Mouse (Mus musculus): ENCODE results near the gene Tmem237. TPM values are rescaled to one million over a fixed set of nuclear protein-coding genes. Genes with fewer than 3 reads are reported as not detected.

Gene Tmem237
- polyA plus RNA-seq, 1 experiment from 2014 or later: 30.5 TPM

DNA sequence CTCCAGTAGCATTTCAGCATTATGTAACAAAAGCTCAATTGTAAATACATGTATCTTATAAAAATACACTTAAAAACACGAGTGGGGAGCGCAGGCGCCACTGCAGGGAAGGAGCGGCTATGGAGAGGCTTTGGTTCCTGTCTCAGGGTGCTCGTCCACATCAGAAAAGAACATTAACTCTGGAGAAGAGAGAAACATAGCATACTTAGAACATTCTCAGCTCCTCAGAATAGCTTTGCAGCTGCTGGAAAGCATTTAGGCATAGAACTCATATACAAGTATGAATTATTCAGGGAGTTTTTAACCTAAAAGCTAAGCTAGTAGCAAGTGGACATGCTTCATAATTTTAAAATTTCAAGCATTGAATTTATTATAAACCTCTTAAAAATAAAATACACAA is 19.2 kb downstream of the Tmem237 start:
- 88% methylated on average over 5 of the region's 5 CpGs for WGBS
- H3K4me1 ChIP-seq: no peaks in the 10 kb centered on the region
- H3K27me3 ChIP-seq: no peaks in the 10 kb centered on the region
- ATAC-seq (ENCODE audit: insufficient number of reproducible peaks, low FRiP score, low TSS enrichment, low read depth): no peak
- H3K27ac ChIP-seq (replicated peaks): no peak overlapping the region
- H3K9ac ChIP-seq: no peak overlapping the region
- no peaks in the 10 kb centered on the region for H3K9me3 ChIP-seq (replicated peaks)
- H3K4me3 ChIP-seq (replicated peaks): no peak overlapping the region
- no peak overlapping the region for H3K4me2 ChIP-seq (replicated peaks)
- peaks cover 16% of the 10 kb centered on the region for H3K36me3 ChIP-seq

DNA sequence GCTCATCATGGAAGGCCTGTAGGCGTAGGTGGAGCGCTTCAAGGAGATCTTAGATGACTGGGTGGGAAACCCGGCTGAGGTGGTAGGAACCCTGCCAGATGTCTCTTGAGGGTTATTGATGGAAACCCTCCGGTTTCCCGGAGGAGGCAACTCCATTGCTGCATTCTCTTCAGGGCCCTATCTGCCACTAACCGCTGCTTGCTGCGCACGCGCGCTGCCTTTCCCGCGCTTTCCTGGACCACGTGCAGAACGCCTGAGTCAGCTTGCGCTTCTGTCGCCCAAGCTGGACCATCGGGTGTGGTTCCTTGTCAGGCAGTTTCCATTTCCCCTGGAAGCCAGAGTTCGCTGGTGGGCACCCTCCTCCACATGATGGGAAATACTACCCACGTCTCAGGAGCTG is 25.5 kb downstream of the Tmem237 start, which contains the start of gene C2cd6:
C2cd6 (minus strand) TSS at position 196 of the 400 bp plus-strand sequence.
- no peak within 1 kb of the TSS for H3K4me3 ChIP-seq (replicated peaks)
- ATAC-seq (ENCODE audit: insufficient number of reproducible peaks, low FRiP score, low TSS enrichment, low read depth): no peak
- H3K36me3 ChIP-seq: no peaks in the 10 kb centered on the region
- H3K4me1 ChIP-seq: no peaks in the 10 kb centered on the region
- H3K27ac ChIP-seq (replicated peaks): no peak within 1 kb of the TSS
- no peak within 1 kb of the TSS for H3K9ac ChIP-seq
- H3K27me3 ChIP-seq: no peaks in the 10 kb centered on the region
- no peak within 1 kb of the TSS for H3K4me2 ChIP-seq (replicated peaks)
- H3K9me3 ChIP-seq (replicated peaks): no peaks in the 10 kb centered on the region
- 90% methylated on average over 19 of the region's 19 CpGs for WGBS

DNA sequence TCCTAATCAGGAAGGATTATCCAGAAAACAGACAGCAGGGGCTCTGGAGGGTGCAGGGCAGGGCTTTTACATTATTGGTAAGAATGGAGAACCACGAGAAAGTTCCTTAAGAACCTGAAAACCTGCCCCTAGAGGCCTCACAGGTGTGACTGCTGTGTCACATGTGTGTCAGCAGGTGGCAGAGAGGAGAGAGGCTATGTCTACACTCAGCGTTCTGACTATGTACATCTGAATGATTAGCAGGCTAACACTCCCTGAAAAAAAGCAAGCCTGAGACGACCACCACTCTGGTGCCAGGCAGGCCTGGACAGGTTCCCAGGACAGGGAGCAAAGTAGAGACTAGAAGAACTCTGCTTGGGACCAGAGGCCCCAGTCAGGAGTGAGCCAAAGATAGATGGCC is 49.3 kb downstream of the Tmem237 start:
- no peak for ATAC-seq (ENCODE audit: insufficient number of reproducible peaks, low FRiP score, low TSS enrichment, low read depth)
- WGBS: 24% methylated on average over 3 of the region's 3 CpGs
- Histone ChIP-seq H3K9ac (no peak overlapping the region), H3K4me1 (no peaks in the 10 kb centered on the region), H3K27me3 (no peaks in the 10 kb centered on the region), H3K4me3 (replicated peaks) (no peak overlapping the region), H3K36me3 (no peaks in the 10 kb centered on the region), H3K27ac (replicated peaks) (no peak overlapping the region), H3K9me3 (replicated peaks) (no peaks in the 10 kb centered on the region), H3K4me2 (replicated peaks) (no peak overlapping the region)

DNA sequence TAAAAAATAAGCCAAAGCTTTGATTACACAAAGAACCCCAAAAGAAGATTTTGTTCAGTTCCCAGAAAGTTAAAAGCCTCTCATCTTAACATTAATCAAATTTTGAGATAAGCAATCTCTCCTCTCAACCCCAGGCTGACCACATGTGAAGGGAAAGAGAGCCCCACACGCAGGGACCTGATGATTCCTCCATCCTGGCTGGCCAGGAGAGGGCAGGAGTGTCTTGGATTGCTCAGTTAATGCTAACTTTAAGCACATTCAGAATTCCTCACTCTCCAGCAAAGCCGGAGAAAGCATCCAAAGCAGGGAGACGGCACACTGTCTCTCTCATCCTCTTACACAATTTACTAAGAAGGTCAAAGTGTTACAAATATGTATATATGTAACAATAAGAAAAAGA is 52.2 kb downstream of the Tmem237 start:
- Histone ChIP-seq H3K27me3 (no peaks in the 10 kb centered on the region), H3K4me3 (replicated peaks) (no peak overlapping the region), H3K9me3 (replicated peaks) (no peaks in the 10 kb centered on the region), H3K36me3 (no peaks in the 10 kb centered on the region), H3K4me1 (no peaks in the 10 kb centered on the region), H3K9ac (no peak overlapping the region), H3K4me2 (replicated peaks) (no peak overlapping the region), H3K27ac (replicated peaks) (no peak overlapping the region)
- 8% methylated on average over 3 of the region's 3 CpGs for WGBS
- ATAC-seq (ENCODE audit: insufficient number of reproducible peaks, low FRiP score, low TSS enrichment, low read depth): no peak

DNA sequence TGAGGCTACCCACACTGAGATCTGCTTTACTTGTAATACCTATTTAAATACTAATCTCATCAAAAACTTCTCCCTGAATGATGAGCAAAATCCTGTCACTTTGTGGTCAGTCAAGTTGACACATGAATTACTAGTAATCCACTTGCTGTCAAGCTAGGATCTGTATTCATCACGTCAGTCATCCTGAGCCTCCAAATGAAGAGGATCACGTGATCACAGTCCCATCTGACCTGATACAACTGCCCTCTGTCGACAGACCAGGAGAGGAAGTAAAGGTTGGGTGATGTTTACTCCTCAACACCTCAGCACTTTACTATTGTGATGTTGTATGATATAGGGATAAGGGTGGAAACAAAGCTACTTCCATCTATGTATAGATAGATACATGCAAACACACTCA is 56.5 kb downstream of the Tmem237 start:
- no peaks in the 10 kb centered on the region for H3K27me3 ChIP-seq
- no peak overlapping the region for H3K4me3 ChIP-seq (replicated peaks)
- 50% methylated on average over 3 of the region's 3 CpGs for WGBS
- no peak overlapping the region for H3K9ac ChIP-seq
- no peaks in the 10 kb centered on the region for H3K4me1 ChIP-seq
- ATAC-seq (ENCODE audit: insufficient number of reproducible peaks, low FRiP score, low TSS enrichment, low read depth): no peak
- no peaks in the 10 kb centered on the region for H3K9me3 ChIP-seq (replicated peaks)
- no peak overlapping the region for H3K27ac ChIP-seq (replicated peaks)
- H3K4me2 ChIP-seq (replicated peaks): no peak overlapping the region
- no peaks in the 10 kb centered on the region for H3K36me3 ChIP-seq

DNA sequence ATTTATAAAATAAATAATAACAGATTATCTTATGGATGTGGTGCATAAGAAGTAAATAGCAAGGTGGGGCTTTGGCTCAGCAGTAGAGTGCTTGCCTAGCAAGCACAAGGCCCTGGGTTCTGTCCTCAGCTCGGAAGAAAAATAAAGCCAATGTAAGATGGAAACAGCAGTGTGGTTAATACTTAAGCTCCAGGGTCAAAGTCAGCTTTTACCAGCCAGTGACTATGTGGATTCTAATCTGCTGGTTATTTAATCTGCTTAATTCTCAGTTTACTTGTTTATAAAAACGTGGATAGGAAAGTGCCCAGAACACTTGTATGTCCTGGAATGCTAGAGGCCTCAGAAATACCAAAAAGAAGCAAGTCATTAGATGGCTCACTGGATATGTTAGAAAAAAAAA is 63.3 kb downstream of the Tmem237 start:
- 65% methylated on average over 2 of the region's 2 CpGs for WGBS
- Histone ChIP-seq H3K4me3 (replicated peaks) (no peak overlapping the region), H3K36me3 (no peaks in the 10 kb centered on the region), H3K27ac (replicated peaks) (no peak overlapping the region), H3K9ac (no peak overlapping the region), H3K4me1 (no peaks in the 10 kb centered on the region), H3K9me3 (replicated peaks) (no peaks in the 10 kb centered on the region), H3K4me2 (replicated peaks) (no peak overlapping the region), H3K27me3 (no peaks in the 10 kb centered on the region)
- ATAC-seq (ENCODE audit: insufficient number of reproducible peaks, low FRiP score, low TSS enrichment, low read depth): no peak

DNA sequence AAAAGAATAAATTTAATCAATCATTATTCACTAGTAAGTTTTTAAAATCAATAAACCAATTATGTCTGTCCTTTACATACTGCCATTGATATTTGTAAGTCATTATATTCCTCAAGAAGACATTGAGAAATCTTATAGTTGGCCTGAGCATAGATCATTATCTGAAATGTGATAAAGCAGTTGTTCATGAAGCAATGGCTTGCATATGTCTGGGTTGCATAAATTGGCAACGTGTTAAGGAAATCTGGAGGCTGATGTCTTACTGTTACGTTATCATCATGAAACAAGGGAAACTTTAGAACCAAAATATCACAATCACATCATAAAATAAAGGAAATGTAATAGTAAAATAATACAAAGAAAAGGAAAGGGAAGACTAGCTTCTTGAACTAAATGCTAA is 68.9 kb downstream of the Tmem237 start:
- no peak overlapping the region for H3K9ac ChIP-seq
- H3K4me2 ChIP-seq (replicated peaks): no peak overlapping the region
- no peaks in the 10 kb centered on the region for H3K9me3 ChIP-seq (replicated peaks)
- no peak overlapping the region for H3K27ac ChIP-seq (replicated peaks)
- no peak for ATAC-seq (ENCODE audit: insufficient number of reproducible peaks, low FRiP score, low TSS enrichment, low read depth)
- no peaks in the 10 kb centered on the region for H3K27me3 ChIP-seq
- WGBS: 60% methylated on average over 2 of the region's 2 CpGs
- no peaks in the 10 kb centered on the region for H3K36me3 ChIP-seq
- no peak overlapping the region for H3K4me3 ChIP-seq (replicated peaks)
- H3K4me1 ChIP-seq: no peaks in the 10 kb centered on the region

Other genes with a start within 250 kb of the Tmem237 start
- gene Trak2, start 147.0 kb downstream of the Tmem237 start, polyA plus RNA-seq (2015; fragmentation: Nextera tagmentation; extraction: Ambion mirVana): 11.0 and 12.5 TPM in 2 replicates
- gene Stradb, start 146.9 kb downstream of the Tmem237 start, polyA plus RNA-seq (2015; fragmentation: Nextera tagmentation; extraction: Ambion mirVana): 23.6 and 26.0 TPM in 2 replicates
- not detected in 2 replicates for gene C2cd6, start 25.5 kb downstream of the Tmem237 start, polyA plus RNA-seq (2015; fragmentation: Nextera tagmentation; extraction: Ambion mirVana)
- gene Mpp4, start 43.0 kb upstream of the Tmem237 start, polyA plus RNA-seq (2015; fragmentation: Nextera tagmentation; extraction: Ambion mirVana): 0.17 and 0.23 TPM in 2 replicates
- gene Als2, start 116.8 kb upstream of the Tmem237 start, polyA plus RNA-seq (2015; fragmentation: Nextera tagmentation; extraction: Ambion mirVana): 7.6 and 8.8 TPM in 2 replicates
- gene Cdk15, start 136.5 kb upstream of the Tmem237 start, polyA plus RNA-seq (2015; fragmentation: Nextera tagmentation; extraction: Ambion mirVana): 0.80 and 1.8 TPM in 2 replicates